Comparison of ENCODE assay signal across 24 mouse cellular contexts in genomic region chr4:120799680-120800166, GRCm38 (mm10). TPM values are rescaled to one million over a fixed set of nuclear protein-coding genes. Genes with fewer than 3 reads are reported as not detected.
A peak's percentile ranks its signal among the peaks of the same experiment; 100 is the strongest.
DNase-seq lines count a peak whose midpoint lies in the region; ATAC-seq and TF ChIP-seq lines count a peak whose summit lies in the region.
"Had no signal": no experiment of that assay in that cellular context is flagged by ENCODE, and none has a peak within 500 bp of the region (broad histone marks: within the 10 kb centered on the region; RNA-seq: fewer than 3 reads in every experiment).

No protein-coding gene starts in this region.

- no peak overlapping the region; the same call in 1 of the 2 replicates for H3K9ac ChIP-seq in heart, postnatal 0 days (replicated peaks; ENCODE audit: low read depth, low read length)
- no peak overlapping the region for H3K9ac ChIP-seq in limb, embryonic 15.5 days
- H3K9ac ChIP-seq in forebrain, embryonic 13.5 days: no peak overlapping the region
- H3K9ac ChIP-seq: forebrain, postnatal 0 days; heart, embryonic 13.5 days; hindbrain, embryonic 13.5 days; limb, embryonic 13.5 days; liver, embryonic 13.5 days; midbrain, embryonic 15.5 days; neural tube, embryonic 12.5 days had no signal

- 47% methylated on average over 2 of the region's 2 CpGs for WGBS in heart, postnatal 0 days
- 64% methylated on average over 2 of the region's 2 CpGs for WGBS in limb, embryonic 15.5 days
- 73% methylated on average over 2 of the region's 2 CpGs for WGBS in limb, embryonic 10.5 days
- WGBS in forebrain, embryonic 13.5 days: 27% methylated on average over 2 of the region's 2 CpGs

- peaks cover 17% of the 10 kb centered on the region; the same call in 1 of the 2 replicates for H3K4me1 ChIP-seq in heart, postnatal 0 days (ENCODE audit: control insufficient read depth, insufficient read depth)
- peaks cover 9% of the 10 kb centered on the region for H3K4me1 ChIP-seq in limb, embryonic 15.5 days
- peaks cover 4% of the 10 kb centered on the region for H3K4me1 ChIP-seq in limb, embryonic 10.5 days
- H3K4me1 ChIP-seq in forebrain, embryonic 13.5 days: peaks cover 5% of the 10 kb centered on the region; the same call in 1 of the 2 replicates
- H3K4me1 ChIP-seq: midbrain, embryonic 15.5 days; neural tube, embryonic 12.5 days had no signal

- no peaks in the 10 kb centered on the region for H3K9me3 ChIP-seq in heart, postnatal 0 days (replicated peaks; ENCODE audit: control insufficient read depth, low read length)
- no peaks in the 10 kb centered on the region for H3K9me3 ChIP-seq in limb, embryonic 15.5 days
- no peaks in the 10 kb centered on the region for H3K9me3 ChIP-seq in limb, embryonic 10.5 days (replicated peaks)
- no peaks in the 10 kb centered on the region for H3K9me3 ChIP-seq in forebrain, embryonic 13.5 days (replicated peaks)
- H3K9me3 ChIP-seq: forebrain, embryonic 10.5 days; heart, embryonic 13.5 days; hindbrain, embryonic 13.5 days; limb, embryonic 13.5 days; liver, embryonic 13.5 days; midbrain, embryonic 15.5 days; neural tube, embryonic 12.5 days had no signal

- H3K4me3 ChIP-seq in heart, postnatal 0 days (ENCODE audit: low read depth, low read length): no peak overlapping the region
- no peak overlapping the region for H3K4me3 ChIP-seq in limb, embryonic 15.5 days
- H3K4me3 ChIP-seq in limb, embryonic 10.5 days: no peak overlapping the region
- no peak overlapping the region for H3K4me3 ChIP-seq in forebrain, embryonic 13.5 days
- H3K4me3 ChIP-seq: forebrain, embryonic 10.5 days; heart, embryonic 13.5 days; hindbrain, embryonic 13.5 days; limb, embryonic 13.5 days; liver, embryonic 13.5 days; midbrain, embryonic 15.5 days; neural tube, embryonic 12.5 days had no signal

- no peaks in the 10 kb centered on the region for H3K27me3 ChIP-seq in heart, postnatal 0 days (ENCODE audit: control insufficient read depth, insufficient read depth, low read length)
- H3K27me3 ChIP-seq in limb, embryonic 15.5 days: no peaks in the 10 kb centered on the region
- no peaks in the 10 kb centered on the region for H3K27me3 ChIP-seq in limb, embryonic 10.5 days (ENCODE audit: low read depth, poor library complexity, severe bottlenecking)
- H3K27me3 ChIP-seq in forebrain, embryonic 13.5 days: no peaks in the 10 kb centered on the region
- H3K27me3 ChIP-seq: heart, embryonic 13.5 days; hindbrain, embryonic 13.5 days; limb, embryonic 13.5 days; liver, embryonic 13.5 days; midbrain, embryonic 15.5 days; neural tube, embryonic 12.5 days had no signal

- H3K4me2 ChIP-seq in heart, postnatal 0 days (ENCODE audit: low read depth, low read length): no peak overlapping the region
- no peak overlapping the region for H3K4me2 ChIP-seq in limb, embryonic 15.5 days
- H3K4me2 ChIP-seq in forebrain, embryonic 13.5 days: no peak overlapping the region
- H3K4me2 ChIP-seq: heart, embryonic 13.5 days; hindbrain, embryonic 13.5 days; limb, embryonic 13.5 days; liver, embryonic 13.5 days; midbrain, embryonic 15.5 days; neural tube, embryonic 12.5 days had no signal

- 0 out of 2 replicates have a peak overlapping the region, but pooled peaks have one; percentile 34 for H3K27ac ChIP-seq in heart, postnatal 0 days (ENCODE audit: low read depth)
- 0 out of 2 replicates have a peak overlapping the region, but pooled peaks have one; percentile 47 for H3K27ac ChIP-seq in limb, embryonic 15.5 days
- no peak overlapping the region for H3K27ac ChIP-seq in limb, embryonic 10.5 days
- no peak overlapping the region for H3K27ac ChIP-seq in forebrain, embryonic 13.5 days
- H3K27ac ChIP-seq: forebrain, embryonic 10.5 days; heart, embryonic 13.5 days; hindbrain, embryonic 13.5 days; limb, embryonic 13.5 days; liver, embryonic 13.5 days; macrophage; midbrain, embryonic 15.5 days; neural tube, embryonic 12.5 days had no signal

- TF ChIP-seq EP300 in heart, postnatal 0 days (IDR thresholded peaks at IDR 0.05; ENCODE audit: low read depth): no peak

- no peak for TF ChIP-seq CTCF in heart, postnatal 0 days (IDR thresholded peaks at IDR 0.05; ENCODE audit: low read depth)

- no peaks in the 10 kb centered on the region; the same call in 1 of the 2 replicates for H3K36me3 ChIP-seq in heart, postnatal 0 days (replicated peaks; ENCODE audit: control insufficient read depth, insufficient read depth, low read length)
- 0 out of 2 replicates have a peak, but pooled peaks cover 4% of the 10 kb centered on the region for H3K36me3 ChIP-seq in limb, embryonic 15.5 days
- H3K36me3 ChIP-seq in limb, embryonic 10.5 days: peaks cover 21% of the 10 kb centered on the region
- no peaks in the 10 kb centered on the region for H3K36me3 ChIP-seq in forebrain, embryonic 13.5 days (ENCODE audit: poor library complexity, severe bottlenecking)
- H3K36me3 ChIP-seq: hindbrain, embryonic 13.5 days; liver, embryonic 13.5 days; midbrain, embryonic 15.5 days; neural tube, embryonic 12.5 days had no signal

- peak; percentile 49 for DNase-seq in adrenal gland, adult 2 months
- no peak for DNase-seq in adrenal gland, postnatal 10 days
- no peak for DNase-seq in heart, postnatal 0 days (ENCODE audit: low spot score)
- no peak for DNase-seq in heart, adult 8-10 months (ENCODE audit: low spot score)
- no peak for DNase-seq in limb, embryonic 10.5 days (ENCODE audit: low spot score)
- DNase-seq in fat pad, adult 2 months (ENCODE audit: extremely low read depth, low read depth, low spot score): peak; percentile 71
- DNase-seq: adrenal gland, postnatal 25 days; cerebellum, adult 9-10 months; forebrain, postnatal 0 days; heart, postnatal 36 days; liver, embryonic 13.5 days; lung, adult 2 months; thymus, adult 18-20 months; thymus, postnatal 36 days had no signal

- ATAC-seq in heart, postnatal 0 days (ENCODE audit: insufficient read depth, low read depth): no peak
- ATAC-seq in limb, embryonic 15.5 days (ENCODE audit: insufficient number of reproducible peaks, low FRiP score, low TSS enrichment, low read depth): no peak
- no peak for ATAC-seq in forebrain, embryonic 13.5 days
- ATAC-seq: forebrain, postnatal 0 days; midbrain, embryonic 15.5 days had no signal

RNA-seq across cellular contexts. Expression of gene Nfyc, which starts 31.6 kb away (rescaled TPM):
- total RNA-seq in adrenal gland, adult 2 months (2021): 10 to 100 TPM; 43.0 to 59.0 TPM
- polyA plus RNA-seq in adrenal gland, adult 2 months (2012; rRNA removed): 169 and 171 TPM in 2 replicates
- 10 to 100 TPM; 44.4 to 70.7 TPM for total RNA-seq in adrenal gland, postnatal 10 days (2021)
- 165 and 174 TPM in 2 replicates for total RNA-seq in heart, postnatal 0 days (2014; rRNA removed; ENCODE audit: low replicate concordance)
- polyA plus RNA-seq in heart, postnatal 0 days (2015; fragmentation: Nextera tagmentation; extraction: Ambion mirVana): 84.4 and 91.1 TPM in 2 replicates
- total RNA-seq in heart, adult 8-10 months (2022): 10 to 100 TPM; 52.4 to 55.1 (median 54.4) TPM
- polyA plus RNA-seq in limb, embryonic 15.5 days (2015; fragmentation: Nextera tagmentation; extraction: Ambion mirVana): 92.8 and 94.6 TPM in 2 replicates
- polyA plus RNA-seq in limb, embryonic 10.5 days (2016; fragmentation: Nextera tagmentation; extraction: Ambion mirVana): 129 TPM in 2 replicates
- 98.2 and 106 TPM in 2 replicates for polyA plus RNA-seq in forebrain, embryonic 13.5 days (2015; fragmentation: Nextera tagmentation; extraction: Ambion mirVana)

RNA-seq across cellular contexts. Expression of gene Kcnq4, which starts 51.3 kb away (rescaled TPM):
- total RNA-seq in adrenal gland, adult 2 months (2021): 1 to 10 TPM; 1.5 to 2.5 TPM
- polyA plus RNA-seq in adrenal gland, adult 2 months (2012; rRNA removed): 4.1 and 5.4 TPM in 2 replicates
- 1 to 10 TPM; 4.1 to 7.7 TPM for total RNA-seq in adrenal gland, postnatal 10 days (2021)
- total RNA-seq in heart, postnatal 0 days (2014; rRNA removed; ENCODE audit: low replicate concordance): 0.85 and 2.9 TPM in 2 replicates
- 0.57 and 0.78 TPM in 2 replicates for polyA plus RNA-seq in heart, postnatal 0 days (2015; fragmentation: Nextera tagmentation; extraction: Ambion mirVana)
- total RNA-seq in heart, adult 8-10 months (2022): 1 to 10 TPM; 1.6 to 2.4 (median 2.2) TPM
- polyA plus RNA-seq in limb, embryonic 15.5 days (2015; fragmentation: Nextera tagmentation; extraction: Ambion mirVana): 3.9 and 4.6 TPM in 2 replicates
- 3.0 and 6.9 TPM in 2 replicates for polyA plus RNA-seq in limb, embryonic 10.5 days (2016; fragmentation: Nextera tagmentation; extraction: Ambion mirVana)
- polyA plus RNA-seq in forebrain, embryonic 13.5 days (2015; fragmentation: Nextera tagmentation; extraction: Ambion mirVana): 3.4 and 4.0 TPM in 2 replicates
- total RNA-seq: common myeloid progenitor, adult 5-6 weeks had no signal
- polyA plus RNA-seq: macrophage had no signal

RNA-seq across cellular contexts. Expression of gene Rims3, which starts 54.9 kb away (rescaled TPM):
- total RNA-seq in adrenal gland, adult 2 months (2021): 10 to 100 TPM in 1 of 2 experiments, 1 to 10 TPM in 1; 5.8 to 11.0 TPM
- 6.9 and 7.3 TPM in 2 replicates for polyA plus RNA-seq in adrenal gland, adult 2 months (2012; rRNA removed)
- total RNA-seq in adrenal gland, postnatal 10 days (2021): 1 to 10 TPM; 6.2 to 6.5 TPM
- total RNA-seq in heart, postnatal 0 days (2014; rRNA removed; ENCODE audit: low replicate concordance): 0.04 TPM in 2 replicates
- polyA plus RNA-seq in heart, postnatal 0 days (2015; fragmentation: Nextera tagmentation; extraction: Ambion mirVana): 0.05 and 0.10 TPM in 2 replicates
- under 1 TPM in 3 of 4 experiments, not detected in 1; 0.06 to 0.14 (median 0.08) TPM for total RNA-seq in heart, adult 8-10 months (2022)
- 0.24 and 0.35 TPM in 2 replicates for polyA plus RNA-seq in limb, embryonic 15.5 days (2015; fragmentation: Nextera tagmentation; extraction: Ambion mirVana)
- polyA plus RNA-seq in limb, embryonic 10.5 days (2016; fragmentation: Nextera tagmentation; extraction: Ambion mirVana): 0.24 and 0.39 TPM in 2 replicates
- polyA plus RNA-seq in forebrain, embryonic 13.5 days (2015; fragmentation: Nextera tagmentation; extraction: Ambion mirVana): 4.3 and 6.8 TPM in 2 replicates

Comparison
In these comparisons a context has a peak if more than half of its experiments do, and no peak if none do; other contexts are left out.
1. DNase-seq: peak in adrenal gland, adult 2 months (single experiment) and fat pad, adult 2 months (single experiment); none in adrenal gland, postnatal 10 days (single experiment), heart, postnatal 0 days (single experiment), heart, adult 8-10 months (single experiment) and limb, embryonic 10.5 days (single experiment).
2. H3K27ac ChIP-seq: peak in heart, postnatal 0 days (single experiment) and limb, embryonic 15.5 days (single experiment); none in limb, embryonic 10.5 days (single experiment) and forebrain, embryonic 13.5 days (single experiment).